Mouse (Mus musculus) ovary, adult 2 months (tissue): ENCODE results near the gene Ncstn. TPM values are rescaled to one million over a fixed set of nuclear protein-coding genes. Genes with fewer than 3 reads are reported as not detected.

Experiments used
- polyA plus RNA-seq: library from polyadenylated mRNA; depleted of rRNA; stranded (reverse); fragments of >200 nt; gene quantifications from 2 replicates; pipeline ENCODE4 v1.2.3, GENCODE M21; 2012; rRNA removed

The Ncstn gene
- polyA plus RNA-seq = 112 and 126 TPM in 2 replicates

GRCm38 (mm10) chr1:172082101-172082898 is at the start of gene Ncstn, which contains the start of gene Copa:
Gene Ncstn (minus strand): TSS chr1:172082795.
Gene Copa (plus strand): TSS chr1:172082529.

GRCm38 (mm10) chr1:172126376-172127347 is 44.1 kb upstream of the Ncstn start, which contains the start of gene Pex19:
Gene Pex19 (plus strand): TSS chr1:172126755.

GRCm38 (mm10) chr1:172057491-172057921 is 25.1 kb downstream of the Ncstn start, which contains the start of gene Nhlh1:
Gene Nhlh1 (minus strand): TSS chr1:172057573.

DNA sequence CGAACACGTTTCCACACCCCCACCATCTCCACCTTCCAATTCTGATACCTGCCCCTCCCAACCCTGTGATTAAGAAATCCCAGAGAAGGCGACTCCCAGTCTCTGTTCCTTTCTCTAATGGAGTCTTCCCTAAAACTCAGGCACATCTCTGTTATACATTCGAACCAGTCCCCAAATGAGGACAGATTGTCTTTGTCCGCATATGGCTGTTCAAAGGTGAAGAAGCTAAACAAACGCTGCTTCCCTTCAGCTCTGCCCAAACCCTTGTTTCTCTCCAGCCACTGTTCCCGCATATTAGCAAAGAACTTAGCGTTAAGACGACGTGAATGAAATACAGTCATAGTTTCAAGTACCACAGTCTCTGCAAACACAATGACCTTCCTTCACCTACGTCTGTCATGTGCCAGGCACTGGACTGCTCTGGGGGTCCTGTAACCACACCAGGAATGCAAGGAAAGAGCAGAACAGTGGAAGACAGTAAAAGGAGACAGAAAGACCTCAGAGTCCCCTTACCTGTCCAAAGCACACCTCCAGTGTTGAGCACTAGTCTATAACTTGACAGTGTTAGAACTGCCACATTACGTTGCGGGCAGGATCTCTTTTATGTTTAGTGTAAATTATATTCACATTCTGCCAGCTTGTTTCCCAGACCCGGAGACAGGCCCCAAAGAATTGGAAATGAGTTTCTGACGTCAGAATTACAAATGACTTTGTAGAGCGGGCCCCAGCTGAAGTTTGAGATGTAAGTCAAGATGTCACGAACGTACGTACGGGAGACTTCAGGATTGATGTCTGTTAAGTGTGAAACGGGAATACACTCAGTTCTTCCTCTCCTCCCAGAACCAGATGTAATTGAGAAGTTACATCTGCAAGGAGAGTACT is 54.0 kb downstream of the Ncstn start, which contains the start of gene Vangl2:
Vangl2 (minus strand) TSS at position 51 of the 882 bp plus-strand sequence.

Other genes with a start within 250 kb of the Ncstn start
- 0.77 and 1.1 TPM in 2 replicates for gene Cd84, start 243.1 kb downstream of the Ncstn start, polyA plus RNA-seq
- 0.31 and 0.79 TPM in 2 replicates for gene Gm10521, start 187.1 kb downstream of the Ncstn start, polyA plus RNA-seq
- gene Slamf6, start 165.3 kb downstream of the Ncstn start, polyA plus RNA-seq = 0.13 TPM in 1 of 2 replicates, not detected in the other
- 13.3 and 18.3 TPM in 2 replicates for gene Vangl2, start 54.4 kb downstream of the Ncstn start, polyA plus RNA-seq
- not detected in 2 replicates for gene Nhlh1, start 25.2 kb downstream of the Ncstn start, polyA plus RNA-seq
- gene Copa, start 266 bp downstream of the Ncstn start, polyA plus RNA-seq = 23.4 and 26.6 TPM in 2 replicates
- gene Pex19, start 44.0 kb upstream of the Ncstn start, polyA plus RNA-seq = 82.2 and 100.0 TPM in 2 replicates
- 91.8 and 97.8 TPM in 2 replicates for gene Dcaf8, start 65.3 kb upstream of the Ncstn start, polyA plus RNA-seq
- 57.2 and 67.0 TPM in 2 replicates for gene Pea15a, start 124.0 kb upstream of the Ncstn start, polyA plus RNA-seq
- gene Casq1, start 137.1 kb upstream of the Ncstn start, polyA plus RNA-seq = 5.3 and 6.4 TPM in 2 replicates
- gene Atp1a4, start 175.6 kb upstream of the Ncstn start, polyA plus RNA-seq = 0.09 and 0.45 TPM in 2 replicates
- gene Igsf8, start 178.8 kb upstream of the Ncstn start, polyA plus RNA-seq = 327 and 349 TPM in 2 replicates
- 36.8 and 41.8 TPM in 2 replicates for gene Atp1a2, start 215.3 kb upstream of the Ncstn start, polyA plus RNA-seq
- 0.23 and 0.35 TPM in 2 replicates for gene Kcnj9, start 246.5 kb upstream of the Ncstn start, polyA plus RNA-seq